Mouse (Mus musculus) right cerebral cortex, postnatal 14 days (tissue): ENCODE data around the gene C3ar1.
A peak's percentile ranks its signal among the peaks of the same experiment; 100 is the strongest.

Source experiments
- DNase-seq: peaks from one replicate; pipeline ENCODE4 v3.0.0; 2022

Gene C3ar1

DNA sequence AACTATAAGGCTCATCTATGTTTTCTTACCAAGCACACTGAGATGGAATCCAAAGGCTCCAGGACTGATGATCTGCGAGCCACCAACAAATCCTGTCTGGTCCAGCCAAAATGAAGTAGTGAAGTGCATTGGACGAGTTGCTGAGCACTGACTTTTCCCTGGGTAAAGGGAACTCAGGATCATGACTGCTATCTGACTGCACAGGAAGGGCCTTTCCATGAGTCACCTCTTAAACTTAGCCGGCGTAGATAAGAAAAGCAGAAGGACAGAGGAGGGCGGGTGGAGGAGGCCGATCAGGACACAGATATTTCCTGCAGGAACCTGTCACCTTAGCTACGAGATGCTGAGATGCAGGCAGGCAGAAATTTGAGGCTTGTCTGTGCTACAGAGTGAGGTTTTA, at the start of gene C3ar1:
Gene C3ar1, minus strand, starts transcription at position 207 of the 400 bp plus-strand sequence.
- no peak for DNase-seq

DNA sequence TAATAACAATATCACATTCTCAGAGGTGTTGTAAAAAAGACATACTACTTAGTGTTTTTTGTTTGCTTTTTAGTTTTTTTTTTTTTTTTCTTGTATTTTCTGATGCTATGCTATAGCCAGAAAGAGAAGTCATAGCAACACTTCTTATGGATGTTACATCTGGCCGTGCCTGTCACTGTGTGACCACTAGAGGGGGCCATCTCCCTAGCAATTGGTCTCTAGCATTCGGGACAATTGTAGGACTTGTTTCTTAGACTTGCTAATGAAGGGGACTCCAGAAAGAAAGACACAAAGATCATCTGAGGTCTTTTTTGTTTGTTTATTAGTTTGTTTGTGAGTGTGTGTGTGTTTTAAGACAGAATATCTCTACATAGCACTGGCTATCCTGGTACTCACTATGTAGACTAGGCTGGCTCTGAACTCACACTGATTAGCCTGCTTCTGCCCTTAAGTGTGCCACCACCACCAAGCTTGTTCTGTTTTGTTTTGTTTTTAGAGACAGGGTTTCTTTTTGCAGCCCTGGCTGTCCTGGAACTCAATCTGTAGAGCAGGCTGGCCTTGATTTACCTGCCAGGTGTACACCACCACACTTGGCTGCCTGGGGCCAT, 36.6 kb upstream of the C3ar1 start:
- peak; percentile 79 for DNase-seq

DNA sequence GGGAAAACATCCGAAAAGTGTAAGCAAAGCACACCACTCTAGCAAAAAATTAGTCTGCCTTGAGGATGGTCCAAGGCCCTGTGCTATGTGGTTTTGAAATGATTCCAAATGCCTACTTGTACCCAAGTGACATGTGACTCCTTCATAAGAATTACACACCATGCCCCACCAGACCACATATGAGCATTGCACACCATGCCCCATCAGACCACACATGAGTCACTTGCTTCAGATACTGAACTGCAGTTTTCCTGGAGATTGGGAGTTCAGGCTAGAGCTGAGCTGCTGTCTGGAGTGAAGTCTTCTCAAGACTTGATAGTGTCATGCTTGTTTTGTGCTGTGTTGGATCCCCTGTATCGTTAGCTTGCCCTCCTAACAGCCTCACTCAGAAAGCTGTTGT, 33.6 kb upstream of the C3ar1 start:
- DNase-seq = no peak

DNA sequence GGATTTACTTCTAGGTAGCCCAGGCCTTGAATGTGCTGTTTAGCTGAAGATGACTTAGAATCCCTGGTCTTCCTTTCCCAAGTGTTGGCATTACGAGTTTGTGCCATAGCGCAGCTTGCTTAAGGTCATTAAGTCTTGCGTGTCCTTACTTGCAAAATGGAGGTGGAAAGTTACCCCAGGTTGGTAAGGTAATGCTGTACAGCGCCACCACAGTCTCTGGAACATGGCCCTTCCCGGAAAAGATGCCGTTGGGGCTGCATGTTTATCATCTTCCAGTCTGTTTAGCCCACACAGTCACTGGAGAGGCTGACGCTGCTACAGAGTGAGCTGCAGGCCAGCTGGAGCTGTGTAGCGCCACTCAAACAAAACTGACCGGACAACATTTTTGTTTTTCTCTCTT, 27.6 kb upstream of the C3ar1 start:
- DNase-seq = no peak

DNA sequence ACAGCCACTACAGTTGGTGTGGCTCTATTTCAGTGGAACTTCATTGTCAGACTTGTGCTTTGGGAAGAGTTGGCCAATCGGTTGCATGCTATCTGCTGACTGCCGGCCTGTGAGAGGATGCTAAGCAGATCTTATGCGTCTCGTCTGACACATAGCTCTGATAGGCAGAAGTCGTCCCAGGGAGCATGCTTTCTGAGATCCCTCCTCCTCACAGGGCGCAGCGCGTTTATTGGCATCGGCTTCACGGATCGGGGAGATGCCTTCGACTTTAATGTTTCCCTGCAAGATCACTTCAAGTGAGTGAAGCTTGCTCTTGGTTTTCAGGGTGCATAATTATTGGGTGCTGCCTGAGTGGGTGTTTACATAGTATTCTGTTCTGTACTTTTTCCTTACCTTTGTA, 25.3 kb upstream of the C3ar1 start:
- DNase-seq = no peak

DNA sequence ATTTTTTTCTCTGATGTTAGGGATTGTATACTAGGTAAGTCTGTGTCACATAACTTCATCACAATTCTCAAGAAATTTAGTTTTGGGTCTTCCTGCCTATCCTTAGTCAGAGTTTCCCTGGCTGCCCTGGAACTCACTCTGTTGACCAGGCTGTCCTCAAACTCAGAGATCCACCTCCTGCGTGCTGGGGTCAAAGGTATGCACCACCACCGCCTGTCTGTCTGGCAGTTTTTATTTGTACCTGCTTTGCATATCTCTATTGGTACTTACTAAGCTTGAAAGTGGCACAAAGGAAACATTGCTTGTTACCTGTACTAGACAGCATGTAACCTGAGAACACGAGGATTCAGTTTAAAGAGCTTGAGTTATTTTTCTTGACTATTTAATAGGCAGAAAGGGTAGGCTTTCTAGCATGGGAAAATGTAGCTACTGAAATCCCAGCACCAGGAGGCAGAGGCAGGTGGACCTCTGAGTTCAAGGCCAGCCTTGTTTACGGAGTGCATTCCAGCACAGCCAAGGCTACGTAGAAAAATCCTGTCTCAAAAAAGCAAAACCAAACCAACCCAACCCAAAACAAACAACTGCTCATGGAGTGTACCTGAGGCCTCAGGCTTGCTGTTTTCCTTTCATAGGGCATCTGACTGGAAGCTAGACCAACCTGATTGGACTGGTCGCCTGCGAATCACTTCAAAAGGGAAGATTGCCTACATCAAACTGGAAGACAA, 24.0 kb upstream of the C3ar1 start:
- DNase-seq = no peak

DNA sequence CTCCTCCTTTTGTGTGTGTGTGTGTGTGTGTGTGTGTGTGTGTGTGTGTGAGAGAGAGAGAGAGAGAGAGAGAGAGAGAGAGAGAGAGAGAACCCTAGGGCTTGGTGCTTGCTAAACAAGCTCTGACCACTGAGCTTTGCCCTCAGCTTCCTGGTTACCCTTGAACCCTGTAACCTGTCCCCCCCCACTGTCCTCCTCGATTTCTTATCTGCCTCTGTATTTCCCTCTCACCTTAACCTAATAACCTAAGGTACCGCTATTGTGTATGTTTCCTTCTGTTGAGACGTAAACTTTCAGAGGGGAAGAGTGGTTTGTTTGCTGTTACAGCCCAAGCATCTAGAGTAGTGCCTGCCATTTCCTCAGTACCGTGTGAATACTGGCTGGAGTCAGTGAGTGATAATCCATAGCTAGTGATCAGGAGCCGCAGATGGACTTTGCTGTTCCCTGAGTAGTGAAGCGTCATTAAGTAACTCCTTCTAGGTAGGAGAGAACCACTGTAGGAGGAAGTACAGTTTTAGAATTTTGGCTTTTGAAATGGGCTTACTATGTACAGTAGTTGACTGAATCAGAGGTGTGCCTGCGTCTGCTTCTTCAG, 23.3 kb upstream of the C3ar1 start:
- DNase-seq = no peak

DNA sequence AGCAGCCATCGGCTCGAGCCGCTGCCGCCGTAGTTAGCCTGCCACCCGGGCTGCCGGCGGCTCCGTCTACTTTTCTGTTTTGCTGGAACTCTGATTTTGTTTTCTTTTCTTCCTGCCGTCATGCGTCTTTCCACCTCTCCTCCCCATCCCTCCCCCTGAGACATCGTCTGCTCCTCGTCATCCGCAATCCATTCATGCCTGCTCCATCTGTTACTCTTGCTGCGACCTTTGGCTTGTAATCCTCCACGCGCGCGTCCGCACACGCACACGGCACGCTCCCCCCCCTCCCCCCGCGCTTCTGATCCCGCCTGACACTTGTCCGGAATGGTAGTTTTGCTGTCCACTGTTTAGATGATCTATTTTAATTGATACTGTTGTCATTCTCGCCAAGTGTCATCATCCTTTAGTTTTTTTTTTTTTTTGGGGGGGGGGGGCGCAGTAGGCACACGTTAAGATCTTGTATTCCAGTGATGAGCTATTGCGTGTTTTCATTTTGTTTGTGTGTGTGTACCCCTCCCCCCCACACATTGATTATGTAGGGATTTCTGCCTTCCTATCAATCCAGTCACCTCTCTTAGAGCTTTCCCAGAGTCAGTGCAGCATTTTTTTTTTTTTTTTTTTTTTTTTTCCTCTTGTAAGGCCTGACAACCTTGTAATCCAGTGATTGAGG, 18.9 kb upstream of the C3ar1 start:
- DNase-seq = no peak

DNA sequence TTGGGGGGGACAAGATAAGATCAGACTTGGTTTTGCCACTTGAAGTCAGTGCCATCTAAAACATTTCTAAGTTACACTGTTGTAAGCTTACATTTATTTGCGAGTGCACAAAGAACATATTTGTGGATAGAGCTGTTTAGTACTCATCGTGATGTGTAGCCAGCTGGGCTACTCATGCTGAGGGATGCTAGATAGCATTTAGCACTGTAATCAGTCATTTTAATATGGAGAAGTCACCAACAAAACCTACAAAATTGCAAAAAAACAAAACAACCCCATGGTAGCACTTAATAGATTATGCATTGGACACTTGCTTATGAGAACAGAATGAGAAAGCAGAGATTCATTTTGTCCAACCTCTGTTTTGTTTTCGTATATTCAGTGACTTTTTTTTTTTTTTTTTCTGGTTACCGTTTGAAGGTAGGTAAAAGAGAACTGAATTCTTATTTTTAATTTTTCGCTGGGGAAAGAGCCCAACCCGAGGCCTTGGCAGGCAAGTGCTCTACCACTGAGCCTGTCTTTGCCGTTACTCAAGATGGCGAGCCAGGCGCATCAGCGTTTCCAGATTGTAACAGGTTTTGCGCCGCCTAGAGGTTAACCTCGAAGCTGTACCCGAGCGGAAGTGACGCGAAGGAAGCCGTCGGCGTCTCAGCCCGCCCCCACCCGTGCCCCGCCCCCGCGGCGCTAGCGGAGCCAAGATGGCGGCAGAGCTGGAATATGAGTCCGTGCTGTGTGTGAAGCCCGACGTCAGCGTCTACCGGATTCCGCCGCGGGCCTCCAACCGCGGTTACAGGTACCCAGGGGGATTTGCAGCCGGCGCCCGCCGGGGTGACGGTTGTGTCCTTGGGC, 18.1 kb upstream of the C3ar1 start, which contains the start of gene Necap1:
Gene Necap1, plus strand, starts transcription at position 604 of the 849 bp plus-strand sequence.
- peak; percentile 99 for DNase-seq

DNA sequence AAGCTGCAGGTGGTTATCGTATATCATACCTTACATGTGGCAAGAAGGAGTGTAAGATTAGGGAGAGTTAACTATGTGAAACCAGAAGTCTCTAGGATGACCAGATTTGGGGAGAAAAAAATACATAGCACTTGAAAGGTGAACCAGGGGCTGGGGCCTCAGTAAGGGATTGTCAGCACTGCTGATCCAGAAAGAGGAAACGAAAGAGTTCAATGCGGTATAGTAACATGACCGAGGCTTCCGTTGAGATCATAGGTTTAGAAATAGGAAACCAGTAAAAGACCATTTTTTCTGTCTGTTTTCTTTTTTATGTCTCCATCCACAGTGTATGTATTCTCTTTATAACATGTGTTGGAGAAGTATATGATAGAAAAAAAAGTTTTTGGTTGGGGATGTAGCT, 16.8 kb upstream of the C3ar1 start:
- DNase-seq = no peak

DNA sequence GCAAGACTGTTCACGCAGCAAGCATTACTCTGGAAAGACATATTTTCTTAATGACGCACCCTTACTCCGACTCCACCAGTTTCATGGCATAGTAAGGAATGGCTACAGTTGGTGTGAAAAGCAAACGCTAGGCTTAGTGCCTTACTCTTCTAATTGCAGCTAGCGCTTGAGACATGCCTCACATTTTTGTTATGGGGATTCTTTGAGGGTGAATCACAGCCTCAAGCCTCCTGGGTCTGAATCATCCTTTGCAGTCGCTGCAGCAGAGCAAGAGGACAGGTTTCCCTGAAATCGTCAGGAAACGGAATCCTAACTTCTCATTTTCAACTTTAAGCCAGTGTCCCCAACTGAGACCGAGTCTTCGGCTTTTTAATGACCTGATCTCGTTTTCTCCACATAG, 13.9 kb upstream of the C3ar1 start:
- no peak for DNase-seq

DNA sequence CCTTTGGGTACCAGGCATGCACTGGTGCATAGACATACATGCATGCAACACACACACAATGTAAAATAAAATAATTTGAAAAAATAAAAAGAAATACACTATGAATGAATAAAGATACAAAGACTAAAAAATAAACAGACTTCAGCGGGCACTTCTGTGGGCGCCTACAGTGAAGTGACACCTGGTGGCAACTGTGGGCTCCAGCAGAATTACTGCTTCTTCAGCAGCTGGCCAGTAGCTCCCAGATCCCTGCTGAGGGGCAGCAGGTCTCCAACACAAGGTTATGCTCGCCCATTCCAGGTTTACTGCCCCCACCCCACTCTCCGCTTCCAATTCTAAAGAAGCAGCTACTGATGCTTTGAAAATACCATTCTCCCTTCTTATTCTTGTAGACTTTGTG, 12.0 kb upstream of the C3ar1 start:
- DNase-seq = no peak

DNA sequence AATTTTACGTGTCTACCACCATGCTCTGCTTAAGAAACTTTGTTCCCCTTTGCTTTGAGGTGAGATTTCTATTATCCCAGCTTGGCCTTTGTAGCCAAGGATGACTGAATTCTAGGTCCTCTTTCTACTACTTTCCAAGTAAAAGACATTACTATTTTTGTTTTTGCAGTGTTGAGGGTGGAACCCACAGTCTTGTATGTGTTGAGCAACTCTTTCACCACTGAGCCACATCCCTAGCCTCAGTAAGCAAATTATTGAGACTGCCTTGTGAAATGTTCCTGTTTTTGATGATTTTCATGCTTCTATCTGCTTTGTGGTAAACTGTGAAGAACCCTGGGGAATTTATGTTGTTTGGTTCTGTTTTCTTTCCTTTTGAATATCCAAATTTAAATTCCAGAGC, 6.9 kb upstream of the C3ar1 start:
- DNase-seq = no peak

DNA sequence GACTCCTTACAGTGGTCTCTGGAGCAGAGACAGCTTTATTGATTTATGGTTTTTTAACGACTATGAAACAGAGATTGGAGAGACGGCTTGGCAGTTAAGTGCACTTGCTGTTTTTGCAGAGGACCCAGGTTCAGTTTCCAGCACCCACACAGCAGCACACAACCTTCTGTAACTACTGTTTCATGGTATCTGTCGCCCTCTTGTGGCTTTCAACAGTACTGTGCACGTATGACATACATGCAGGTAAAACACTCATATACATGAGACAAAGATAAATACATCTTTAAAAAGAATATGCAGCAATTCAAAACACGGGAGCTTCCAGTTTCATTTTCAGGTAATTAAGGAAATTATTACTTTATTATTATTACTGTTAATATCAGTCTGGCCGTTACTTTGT, 6.5 kb upstream of the C3ar1 start:
- no peak for DNase-seq

DNA sequence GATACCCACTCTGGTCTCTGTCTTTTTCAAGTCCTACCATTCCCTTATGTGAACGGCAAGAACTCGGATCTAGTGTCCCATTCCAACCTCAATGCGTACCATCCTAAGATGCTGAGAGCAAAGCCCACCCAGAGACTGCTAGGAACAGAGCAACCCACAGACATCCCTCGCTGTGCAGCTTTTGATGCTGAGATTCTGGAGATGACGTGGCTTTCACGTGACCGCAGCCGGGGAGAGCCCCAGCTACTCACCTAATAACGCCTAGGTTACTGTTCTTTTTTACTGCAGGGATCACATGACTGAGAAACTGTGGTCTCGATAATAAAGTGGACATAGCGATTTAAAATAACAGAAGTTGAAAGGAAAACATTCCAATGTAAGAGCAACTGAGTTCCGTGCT, 1.4 kb downstream of the C3ar1 start:
- no peak for DNase-seq

DNA sequence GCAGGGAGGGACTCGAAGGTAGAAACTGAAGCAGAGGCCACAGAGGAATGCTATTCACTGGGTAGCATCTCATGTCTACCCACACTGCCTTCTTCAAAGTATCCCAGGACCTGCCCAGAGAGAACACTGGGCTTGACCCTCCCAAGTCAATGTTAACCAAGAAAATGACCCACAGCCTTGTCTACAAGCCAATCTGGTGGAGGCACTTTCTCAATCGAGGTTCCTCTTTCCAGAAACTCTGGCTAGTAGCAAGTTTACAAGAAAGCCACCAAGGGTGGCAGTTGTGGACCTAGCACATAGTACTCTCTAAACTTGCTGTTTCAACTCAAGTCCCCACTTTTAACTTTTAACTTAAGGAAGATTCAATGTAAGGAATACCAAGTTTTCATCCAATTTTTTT, 3.3 kb downstream of the C3ar1 start:
- no peak for DNase-seq

DNA sequence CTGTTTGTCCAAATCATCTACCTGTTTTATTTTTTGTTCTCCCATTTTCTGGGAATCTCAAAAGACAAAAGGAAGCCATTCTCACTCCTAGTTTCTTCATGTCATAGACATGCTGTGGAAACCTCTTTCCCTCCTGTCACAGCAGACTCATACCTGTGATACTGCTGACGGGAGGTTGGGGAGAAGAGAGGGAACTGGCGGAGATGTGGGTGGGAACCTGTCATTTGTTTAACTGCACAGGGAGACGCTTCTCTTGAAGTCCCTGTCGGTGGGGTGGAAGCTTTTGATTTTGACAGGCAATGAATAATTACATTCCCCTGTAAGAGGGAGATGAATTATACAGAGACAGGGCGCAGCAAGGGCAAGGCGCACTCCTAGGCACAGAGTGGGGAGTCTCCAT, 12.2 kb downstream of the C3ar1 start:
- no peak for DNase-seq

DNA sequence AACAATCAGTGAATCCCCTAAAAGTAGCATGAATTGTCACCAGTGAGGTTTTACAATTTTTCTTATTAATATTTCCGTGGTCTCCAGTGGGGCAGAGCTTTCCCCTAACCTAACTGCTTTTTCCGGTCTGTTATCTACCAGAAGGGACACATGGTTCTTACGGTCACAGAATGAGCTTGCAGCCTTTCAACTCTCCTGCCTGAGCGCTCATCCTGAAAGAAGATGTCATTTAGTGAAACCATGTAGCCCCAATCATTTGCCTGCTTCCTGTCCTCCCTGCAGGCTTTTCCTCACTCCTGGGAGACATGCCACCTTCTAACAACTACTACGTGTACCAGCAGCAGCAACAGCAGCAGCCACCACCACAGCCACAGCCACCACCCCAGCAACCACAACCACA, 18.4 kb downstream of the C3ar1 start:
- no peak for DNase-seq

DNA sequence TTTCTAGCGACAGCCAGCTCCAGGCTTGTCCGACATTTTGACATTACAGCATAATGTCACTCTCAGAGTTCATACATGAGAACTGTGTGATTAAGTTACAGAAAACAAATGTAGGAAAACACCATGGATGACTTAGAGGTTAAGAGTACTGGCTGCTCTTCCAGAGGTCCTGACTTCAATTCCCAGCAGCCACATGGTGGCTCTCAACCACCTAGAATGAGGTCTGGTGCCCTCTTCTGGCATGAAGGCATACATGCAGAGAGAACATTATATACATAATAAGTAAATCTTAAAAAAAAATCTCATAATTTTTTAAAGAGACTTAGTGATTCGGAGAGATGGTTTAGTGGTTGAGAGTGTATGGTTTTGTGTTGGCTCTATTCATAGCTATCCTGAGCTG, 19.0 kb downstream of the C3ar1 start:
- DNase-seq = no peak

DNA sequence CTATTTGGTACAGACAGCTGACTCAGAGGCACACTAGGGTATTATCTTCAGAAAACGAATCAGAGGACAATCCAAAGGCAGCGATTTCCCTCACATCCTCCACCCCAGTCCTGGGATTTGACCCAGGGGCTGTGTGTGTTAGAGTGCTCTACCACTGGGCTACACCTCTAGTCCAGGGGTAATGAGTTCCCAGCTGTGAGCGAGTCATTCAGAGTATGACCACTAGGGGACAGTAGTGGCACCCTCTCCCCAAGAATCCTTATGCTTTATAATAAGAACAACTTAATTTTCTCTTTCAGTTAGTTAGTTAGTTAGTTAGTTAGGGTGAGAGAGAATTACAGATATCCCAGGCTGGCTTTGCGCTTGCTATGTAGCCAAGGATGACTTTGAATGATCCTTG, 21.6 kb downstream of the C3ar1 start:
- no peak for DNase-seq

DNA sequence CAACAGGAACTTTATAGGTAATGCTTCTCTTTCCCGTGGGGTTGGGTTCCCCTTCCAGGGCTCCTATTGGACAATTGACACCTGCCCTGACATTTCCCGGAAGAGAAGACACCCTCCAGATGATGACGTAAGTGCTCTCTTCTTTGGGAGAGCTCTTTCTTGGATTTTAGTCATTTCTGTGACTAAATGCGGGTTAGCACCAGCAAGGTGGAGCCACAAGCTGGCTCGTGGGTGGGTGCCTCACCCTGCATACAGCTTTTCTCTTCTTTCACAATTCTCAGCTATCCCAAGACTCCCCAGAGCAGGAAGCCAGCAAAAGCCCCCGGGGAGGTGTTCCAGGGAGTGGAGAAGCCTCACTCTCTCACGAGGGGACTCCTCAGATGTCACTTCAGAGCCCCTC, 23.1 kb downstream of the C3ar1 start:
- DNase-seq = no peak

DNA sequence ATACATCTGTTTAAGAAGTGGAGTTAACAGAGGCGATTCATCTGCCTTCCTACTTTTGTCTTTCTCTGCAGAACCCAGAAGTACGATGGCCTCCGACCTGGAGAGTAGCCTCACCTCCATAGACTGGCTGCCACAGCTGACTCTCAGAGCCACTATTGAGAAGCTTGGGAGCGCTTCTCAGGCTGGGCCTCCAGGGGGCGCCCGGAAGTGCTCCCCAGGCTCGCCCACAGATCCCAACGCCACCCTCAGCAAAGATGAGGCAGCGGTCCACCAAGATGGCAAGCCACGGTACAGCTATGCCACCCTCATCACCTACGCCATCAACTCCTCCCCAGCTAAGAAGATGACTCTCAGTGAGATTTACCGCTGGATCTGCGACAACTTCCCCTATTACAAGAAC, 27.9 kb downstream of the C3ar1 start:
- no peak for DNase-seq
